15 mouse cellular contexts compared by ENCODE assay signal in genomic region chr14:106026815-106027214, GRCm38 (mm10).
"Had no signal": no experiment of that assay in that cellular context is flagged by ENCODE, and none has a peak within 500 bp of the region (broad histone marks: within the 10 kb centered on the region; RNA-seq: fewer than 3 reads in every experiment).

No protein-coding gene starts in this region.

- H3K9ac ChIP-seq: intestine, embryonic 15.5 days; limb, embryonic 13.5 days; liver, embryonic 14.5 days; midbrain, embryonic 15.5 days; neural tube, embryonic 12.5 days had no signal

- H3K4me3 ChIP-seq: intestine, embryonic 15.5 days; limb, embryonic 13.5 days; midbrain, embryonic 10.5 days; midbrain, embryonic 15.5 days; neural tube, embryonic 12.5 days had no signal

- H3K4me1 ChIP-seq: intestine, embryonic 15.5 days; limb, embryonic 13.5 days; midbrain, embryonic 10.5 days; midbrain, embryonic 15.5 days; neural tube, embryonic 12.5 days had no signal

- H3K36me3 ChIP-seq: intestine, embryonic 15.5 days; limb, embryonic 13.5 days; midbrain, embryonic 10.5 days; midbrain, embryonic 15.5 days; neural tube, embryonic 12.5 days had no signal

- H3K9me3 ChIP-seq: intestine, embryonic 15.5 days; midbrain, embryonic 10.5 days; neural tube, embryonic 12.5 days had no signal

- H3K4me2 ChIP-seq: intestine, embryonic 15.5 days; limb, embryonic 13.5 days; midbrain, embryonic 15.5 days; neural tube, embryonic 12.5 days had no signal

- ATAC-seq: intestine, embryonic 15.5 days; midbrain, embryonic 15.5 days had no signal

- DNase-seq: kidney, adult 18-20 months; kidney, postnatal 36 days; layer of hippocampus, adult 9-11 months; left cerebral cortex, postnatal 4 days; lung, adult 18-20 months; lung, postnatal 36 days; right cerebral cortex, postnatal 14 days; thymus, adult 18-20 months; thymus, postnatal 14 days had no signal

- H3K27me3 ChIP-seq: intestine, embryonic 15.5 days; limb, embryonic 13.5 days; midbrain, embryonic 15.5 days; neural tube, embryonic 12.5 days had no signal

- H3K27ac ChIP-seq: intestine, embryonic 15.5 days; limb, embryonic 13.5 days; liver, embryonic 14.5 days; midbrain, embryonic 10.5 days; midbrain, embryonic 15.5 days; neural tube, embryonic 12.5 days had no signal
